Mouse (Mus musculus): ENCODE data around the gene Igbp1b.

Gene Igbp1b

GRCm38 (mm10) chr6:138658516-138658915 is at the start of gene Igbp1b:
Gene Igbp1b (minus strand): TSS chr6:138658544.
- DNase-seq (ENCODE audit: low read depth, low spot score): no peak

GRCm38 (mm10) chr6:138682959-138683358 is 24.6 kb upstream of the Igbp1b start:
- no peak for DNase-seq (ENCODE audit: low read depth, low spot score)

GRCm38 (mm10) chr6:138672704-138673141 is 14.4 kb upstream of the Igbp1b start:
- DNase-seq (ENCODE audit: low read depth, low spot score): no peak

- no peak for DNase-seq (ENCODE audit: low read depth, low spot score)
These were observed 7.1 kb upstream of the Igbp1b start for GRCm38 (mm10) chr6:138665416-138665815.

- no peak for DNase-seq (ENCODE audit: low read depth, low spot score)
These were observed 12.7 kb downstream of the Igbp1b start for GRCm38 (mm10) chr6:138645604-138646003.

- no peak for DNase-seq (ENCODE audit: low read depth, low spot score)
These were observed 19.0 kb downstream of the Igbp1b start for GRCm38 (mm10) chr6:138639351-138639750.

- DNase-seq (ENCODE audit: low read depth, low spot score): no peak
These were observed 37.6 kb downstream of the Igbp1b start for GRCm38 (mm10) chr6:138620786-138621185.

GRCm38 (mm10) chr6:138618396-138618795 is 39.9 kb downstream of the Igbp1b start:
- no peak for DNase-seq (ENCODE audit: low read depth, low spot score)
